Mouse (Mus musculus) heart, postnatal 0 days (tissue): ENCODE measurements around the gene Usp39. TPM values are rescaled to one million over a fixed set of nuclear protein-coding genes. Genes with fewer than 3 reads are reported as not detected.

Experiments
- ATAC-seq: fragments of 200-750 bp; cut with Nextera tagmentation; 2 replicates; pipeline ENCODE4 v1.8.0; 2017; ENCODE audit warnings: low read depth, moderate number of reproducible peaks, moderate library complexity; ENCODE audit not compliant: insufficient read depth
- DNase-seq: peaks from one replicate; pipeline ENCODE4 v3.0.0-alpha.2; 2016; ENCODE audit warnings: low spot score
- H3K27ac ChIP-seq: fragments of 300-500 bp; sonication (generic); 2 replicates; pipeline ENCODE4 v1.5.1; 2014; ENCODE audit warnings: low read depth, mild to moderate bottlenecking
- H3K27me3 ChIP-seq: fragments of 300-500 bp; sonication (generic); 2 replicates; pipeline ENCODE4 v1.6.1; 2014; ENCODE audit warnings: low read length, mixed read lengths; ENCODE audit not compliant: control insufficient read depth, insufficient read depth
- H3K36me3 ChIP-seq: fragments of 300-500 bp; sonication (generic); replicated peaks from 2 replicates; pipeline ENCODE4 v1.6.1; 2014; ENCODE audit warnings: low read length, mixed read lengths; ENCODE audit not compliant: control insufficient read depth, insufficient read depth
- H3K4me1 ChIP-seq: fragments of 300-500 bp; sonication (generic); 2 replicates; pipeline ENCODE4 v1.6.1; 2014; ENCODE audit warnings: antibody characterized with exemption; ENCODE audit not compliant: control insufficient read depth, insufficient read depth
- H3K4me2 ChIP-seq: fragments of 300-500 bp; sonication (generic); 2 replicates; pipeline ENCODE4 v1.6.1; 2014; ENCODE audit warnings: low read depth, mild to moderate bottlenecking, low read length, moderate library complexity
- H3K4me3 ChIP-seq: fragments of 300-500 bp; sonication (generic); 2 replicates; pipeline ENCODE4 v1.5.1; 2014; ENCODE audit warnings: low read depth, low read length
- H3K9ac ChIP-seq: fragments of 300-500 bp; sonication (generic); replicated peaks from 2 replicates; pipeline ENCODE4 v1.6.1; 2014; ENCODE audit warnings: low read depth, low read length, mixed read lengths
- H3K9me3 ChIP-seq: fragments of 300-500 bp; sonication (generic); replicated peaks from 2 replicates; pipeline ENCODE4 v1.6.1; 2016; ENCODE audit warnings: low read length; ENCODE audit not compliant: control insufficient read depth
- CTCF ChIP-seq: IDR thresholded peaks from 2 replicates; pipeline ENCODE4 v1.5.1; 2016; ENCODE audit warnings: antibody characterized with exemption, control low read depth, low read depth
- EP300 ChIP-seq: IDR thresholded peaks from 2 replicates; pipeline ENCODE4 v1.6.1; 2016; ENCODE audit warnings: antibody characterized with exemption, low read depth
- WGBS: fragments of 180-500 bp; shearing (Covaris S2); extraction: QIAGEN DNeasy Blood & Tissue Kit; methylation state at CpG from one replicate; pipeline ENCODE4 v1.1.7; 2014; 5-methylcytosine and 5-hydroxymethylcytosine counted together
- polyA plus RNA-seq: library from polyadenylated mRNA; unstranded; fragments of >200 nt; fragmentation: Nextera tagmentation; extraction: Ambion mirVana; gene quantifications from 2 replicates; pipeline ENCODE4 v1.2.1, GENCODE M21; 2015
- total RNA-seq: library from RNA; depleted of rRNA; stranded (reverse); fragments of >200 nt; gene quantifications from 2 replicates; pipeline ENCODE4 v1.2.3, GENCODE M21; 2014; ENCODE audit warnings: low replicate concordance

Gene Usp39
- total and polyA plus RNA-seq, 2 experiments from 2014 or later: 16.9 to 50.9 TPM

- no peak overlapping the region for H3K27ac ChIP-seq
- H3K27me3 ChIP-seq: no peaks in the 10 kb centered on the region
- ATAC-seq: no peak
- peaks cover 15% of the 10 kb centered on the region for H3K36me3 ChIP-seq
- TF ChIP-seq CTCF (peak; percentile 27), EP300 (no peak)
- WGBS: 36% methylated on average over 7 of the region's 7 CpGs
- H3K9ac ChIP-seq: no peak overlapping the region
- H3K4me2 ChIP-seq: no peak overlapping the region
- no peak for DNase-seq
- H3K4me1 ChIP-seq: peaks cover 9% of the 10 kb centered on the region
- no peaks in the 10 kb centered on the region for H3K9me3 ChIP-seq
- H3K4me3 ChIP-seq: no peak overlapping the region
These were observed 19.0 kb upstream of the Usp39 start for GRCm38 (mm10) chr6:72364009-72364408.

- Histone ChIP-seq H3K4me2 (peak overlapping the region; percentile 85), H3K4me1 (peaks cover 9% of the 10 kb centered on the region), H3K9me3 (no peaks in the 10 kb centered on the region), H3K4me3 (peak overlapping the region; percentile 73), H3K27ac (peak overlapping the region; percentile 77), H3K27me3 (no peaks in the 10 kb centered on the region), H3K36me3 (peaks cover 21% of the 10 kb centered on the region), H3K9ac (peak overlapping the region; percentile 70)
- DNase-seq (peak; percentile 98), ATAC-seq (peak; percentile 99)
- peak; percentile 41 for TF ChIP-seq CTCF
- peak; percentile 87 for TF ChIP-seq EP300
- under 1% methylated on average over 42 of the region's 42 CpGs for WGBS
These were observed 17.4 kb upstream of the Usp39 start for GRCm38 (mm10) chr6:72362132-72363028.

GRCm38 (mm10) chr6:72361121-72361551, 16.2 kb upstream of the Usp39 start:
- ATAC-seq (no peak), DNase-seq (no peak)
- peaks cover 12% of the 10 kb centered on the region for H3K4me1 ChIP-seq
- H3K27me3 ChIP-seq: no peaks in the 10 kb centered on the region
- peak overlapping the region; percentile 73 for H3K4me3 ChIP-seq
- peak overlapping the region; percentile 70 for H3K9ac ChIP-seq
- H3K4me2 ChIP-seq: peak overlapping the region; percentile 85
- H3K9me3 ChIP-seq: no peaks in the 10 kb centered on the region
- 20% methylated on average over 5 of the region's 5 CpGs for WGBS
- H3K36me3 ChIP-seq: peaks cover 21% of the 10 kb centered on the region
- H3K27ac ChIP-seq: no peak overlapping the region
- TF ChIP-seq CTCF (no peak), EP300 (no peak)

- no peaks in the 10 kb centered on the region for H3K27me3 ChIP-seq
- no peak overlapping the region for H3K4me2 ChIP-seq
- peaks cover 14% of the 10 kb centered on the region for H3K4me1 ChIP-seq
- no peaks in the 10 kb centered on the region for H3K9me3 ChIP-seq
- no peak overlapping the region for H3K9ac ChIP-seq
- TF ChIP-seq EP300 (no peak), CTCF (no peak)
- 65% methylated on average over 7 of the region's 7 CpGs for WGBS
- ATAC-seq (no peak), DNase-seq (no peak)
- H3K27ac ChIP-seq: no peak overlapping the region
- no peak overlapping the region for H3K4me3 ChIP-seq
- H3K36me3 ChIP-seq: peaks cover 21% of the 10 kb centered on the region
These were observed 15.6 kb upstream of the Usp39 start for GRCm38 (mm10) chr6:72360599-72360935.

- no peaks in the 10 kb centered on the region for H3K27me3 ChIP-seq
- no peak for ATAC-seq
- H3K4me2 ChIP-seq: no peak overlapping the region
- H3K4me1 ChIP-seq: peaks cover 14% of the 10 kb centered on the region
- no peaks in the 10 kb centered on the region for H3K9me3 ChIP-seq
- H3K4me3 ChIP-seq: no peak overlapping the region
- DNase-seq: no peak
- H3K27ac ChIP-seq: no peak overlapping the region
- no peak for TF ChIP-seq EP300
- TF ChIP-seq CTCF: no peak
- WGBS: 80% methylated on average over 11 of the region's 11 CpGs
- peaks cover 21% of the 10 kb centered on the region for H3K36me3 ChIP-seq
- no peak overlapping the region for H3K9ac ChIP-seq
These were observed 15.1 kb upstream of the Usp39 start for GRCm38 (mm10) chr6:72359891-72360598.
